Mouse (Mus musculus): ENCODE data around the gene Mill1.

GRCm38 (mm10) chr7:18210938-18211337, 34.2 kb upstream of the Mill1 start:
- TF ChIP-seq POLR2A (IDR thresholded peaks at IDR 0.05; ENCODE audit: low read depth, low read length) (no peak), CTCF (IDR thresholded peaks at IDR 0.05; ENCODE audit: extremely low read depth, insufficient read depth, insufficient read length, insufficient replicate concordance) (no peak)
